Comparison of ENCODE assay signal across 8 mouse cellular contexts in the genomic region with DNA sequence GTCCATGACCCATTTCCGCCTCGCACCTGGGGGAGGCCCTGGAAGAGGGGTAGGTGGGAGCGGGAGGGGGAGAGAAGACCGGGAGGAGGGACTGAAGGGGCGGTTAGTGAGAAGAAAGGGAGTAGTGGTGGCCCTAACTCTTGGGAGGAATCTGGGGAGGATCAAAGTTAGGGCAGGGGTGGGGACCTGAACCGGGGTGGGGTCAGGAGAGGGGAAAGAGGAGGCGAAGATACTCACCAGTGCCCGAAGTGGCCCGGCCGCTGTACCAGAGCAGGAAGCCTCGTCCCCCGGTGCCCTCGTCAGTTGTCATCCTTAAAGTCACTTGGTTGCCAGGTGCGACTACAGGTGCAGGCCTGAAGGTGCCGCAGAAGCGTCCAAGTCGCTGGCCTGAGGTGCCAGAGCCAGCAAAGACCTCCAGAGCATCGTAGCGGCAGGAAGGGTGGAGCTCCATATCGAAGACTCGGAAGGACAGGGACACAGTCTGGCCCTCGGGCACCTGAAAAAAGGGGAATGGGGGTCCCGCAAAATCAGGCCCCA. TPM values are rescaled to one million over a fixed set of nuclear protein-coding genes. Genes with fewer than 3 reads are reported as not detected.
DNase-seq lines count a peak whose midpoint lies in the region; ATAC-seq and TF ChIP-seq lines count a peak whose summit lies in the region.

No protein-coding gene starts in this region.

- no peak for TF ChIP-seq POLR2A in bone marrow, adult 2 months (IDR thresholded peaks at IDR 0.05; ENCODE audit: borderline replicate concordance, control insufficient read depth, low read depth, low read length)

- TF ChIP-seq EP300 in heart, postnatal 0 days (IDR thresholded peaks at IDR 0.05; ENCODE audit: low read depth), result no peak

- TF ChIP-seq CTCF in heart, postnatal 0 days (IDR thresholded peaks at IDR 0.05; ENCODE audit: low read depth), result no peak
- no peak for TF ChIP-seq CTCF in bone marrow, adult 2 months (IDR thresholded peaks at IDR 0.05; ENCODE audit: control insufficient read depth, insufficient read depth, low read length)

- peaks cover 27% of the 10 kb centered on the region for H3K36me3 ChIP-seq in heart, postnatal 0 days (replicated peaks; ENCODE audit: control insufficient read depth, insufficient read depth, low read length)
- H3K36me3 ChIP-seq in hindbrain, embryonic 13.5 days, result no peaks in the 10 kb centered on the region
- H3K36me3 ChIP-seq in midbrain, embryonic 12.5 days, result 0 out of 2 replicates have a peak, but pooled peaks cover 2% of the 10 kb centered on the region

- H3K27ac ChIP-seq in heart, postnatal 0 days (ENCODE audit: low read depth), result no peak overlapping the region
- peak overlapping the region; percentile 11; the same call in 1 of the 2 replicates for H3K27ac ChIP-seq in bone marrow, adult 2 months (ENCODE audit: control insufficient read depth, insufficient read depth, low read depth, low read length, poor library complexity)
- H3K27ac ChIP-seq in hindbrain, embryonic 13.5 days, result no peak overlapping the region
- no peak overlapping the region for H3K27ac ChIP-seq in midbrain, embryonic 12.5 days (replicated peaks)

- H3K4me3 ChIP-seq in heart, postnatal 0 days (ENCODE audit: low read depth, low read length), result no peak overlapping the region
- H3K4me3 ChIP-seq in bone marrow, adult 2 months (replicated peaks; ENCODE audit: control insufficient read depth, low read depth, low read length), result no peak overlapping the region
- peak overlapping the region; percentile 12; the same call in 1 of the 2 replicates for H3K4me3 ChIP-seq in hindbrain, embryonic 13.5 days
- H3K4me3 ChIP-seq in midbrain, embryonic 12.5 days, result peak overlapping the region; percentile 17

- H3K9me3 ChIP-seq in heart, postnatal 0 days (replicated peaks; ENCODE audit: control insufficient read depth, low read length), result no peaks in the 10 kb centered on the region
- H3K9me3 ChIP-seq in hindbrain, embryonic 13.5 days, result no peaks in the 10 kb centered on the region
- no peaks in the 10 kb centered on the region for H3K9me3 ChIP-seq in midbrain, embryonic 12.5 days

- DNase-seq in heart, postnatal 0 days (ENCODE audit: low spot score), result no peak
- no peak for DNase-seq in heart, postnatal 25 days (ENCODE audit: low spot score)
- no peak for DNase-seq in adrenal gland, postnatal 36 days
- DNase-seq in T-cell, adult 2 months (ENCODE audit: low spot score), result no peak
- DNase-seq in adipocyte (ENCODE audit: low spot score), result no peak

- 37% methylated on average over 22 of the region's 23 CpGs for WGBS in heart, postnatal 0 days
- WGBS in bone marrow, adult 2 months, result 80% methylated on average over 23 of the region's 23 CpGs
- WGBS in hindbrain, embryonic 13.5 days, result 17% methylated on average over 23 of the region's 23 CpGs
- WGBS in midbrain, embryonic 12.5 days, result 18% methylated on average over 23 of the region's 23 CpGs

- no peak for ATAC-seq in heart, postnatal 0 days (ENCODE audit: insufficient read depth, low read depth)
- no peak for ATAC-seq in hindbrain, embryonic 13.5 days (ENCODE audit: low FRiP score)
- no peak for ATAC-seq in midbrain, embryonic 12.5 days (ENCODE audit: low FRiP score, low read depth)

- no peaks in the 10 kb centered on the region for H3K27me3 ChIP-seq in heart, postnatal 0 days (ENCODE audit: control insufficient read depth, insufficient read depth, low read length)
- H3K27me3 ChIP-seq in hindbrain, embryonic 13.5 days, result peaks cover 28% of the 10 kb centered on the region
- peaks cover 29% of the 10 kb centered on the region for H3K27me3 ChIP-seq in midbrain, embryonic 12.5 days

- H3K9ac ChIP-seq in heart, postnatal 0 days (replicated peaks; ENCODE audit: low read depth, low read length), result peak overlapping the region; percentile 4; the same call in 1 of the 2 replicates
- peak overlapping the region; percentile 55; the same call in 1 of the 2 replicates for H3K9ac ChIP-seq in hindbrain, embryonic 13.5 days
- peak overlapping the region; percentile 28; the same call in 1 of the 2 replicates for H3K9ac ChIP-seq in midbrain, embryonic 12.5 days (replicated peaks)

- peaks cover 31% of the 10 kb centered on the region for H3K4me1 ChIP-seq in heart, postnatal 0 days (ENCODE audit: control insufficient read depth, insufficient read depth)
- peaks cover 2% of the 10 kb centered on the region; the same call in 1 of the 2 replicates for H3K4me1 ChIP-seq in bone marrow, adult 2 months (ENCODE audit: control insufficient read depth, insufficient read depth, low read length)
- peaks cover 40% of the 10 kb centered on the region for H3K4me1 ChIP-seq in hindbrain, embryonic 13.5 days (replicated peaks)
- peaks cover 38% of the 10 kb centered on the region for H3K4me1 ChIP-seq in midbrain, embryonic 12.5 days

- intact Hi-C loops in heart, postnatal 25 days (cut with DNase I), result no loop called here

- H3K4me2 ChIP-seq in heart, postnatal 0 days (ENCODE audit: low read depth, low read length), result 0 out of 2 replicates have a peak overlapping the region, but pooled peaks have one; percentile 7
- H3K4me2 ChIP-seq in hindbrain, embryonic 13.5 days, result peak overlapping the region; percentile 40
- H3K4me2 ChIP-seq in midbrain, embryonic 12.5 days (replicated peaks), result peak overlapping the region; percentile 39

RNA-seq across cellular contexts. Expression of a gene that starts 4.9 kb away (rescaled TPM):
- 172 and 201 TPM in 2 replicates for total RNA-seq in heart, postnatal 0 days (2014; rRNA removed; ENCODE audit: low replicate concordance)
- polyA plus RNA-seq in heart, postnatal 0 days (2015; fragmentation: Nextera tagmentation; extraction: Ambion mirVana), result 116 and 122 TPM in 2 replicates
- total RNA-seq in heart, postnatal 25 days (2021), result 10 to 100 TPM; 66.9 to 71.3 TPM
- polyA plus RNA-seq in bone marrow, adult 2 months (2011; ENCODE audit: insufficient read depth, insufficient read length, low replicate concordance, missing spikeins), result 17.2 and 23.4 TPM in 2 replicates
- polyA plus RNA-seq in hindbrain, embryonic 13.5 days (2015; fragmentation: Nextera tagmentation; extraction: Ambion mirVana), result 22.8 and 26.4 TPM in 2 replicates
- 49.0 and 68.9 TPM in 2 replicates for polyA plus RNA-seq in midbrain, embryonic 12.5 days (2016; fragmentation: Nextera tagmentation; extraction: Ambion mirVana)
- total RNA-seq in adrenal gland, postnatal 36 days (2021), result 100 to 1,000 TPM; 874 to 904 TPM

RNA-seq across cellular contexts. Expression of a gene that starts 7.9 kb away (rescaled TPM):
- 9.3 TPM in 1 of 2 replicates, not detected in the other for total RNA-seq in heart, postnatal 0 days (2014; rRNA removed; ENCODE audit: low replicate concordance)
- 18.3 and 19.7 TPM in 2 replicates for polyA plus RNA-seq in heart, postnatal 0 days (2015; fragmentation: Nextera tagmentation; extraction: Ambion mirVana)
- total RNA-seq in heart, postnatal 25 days (2021), result 10 to 100 TPM; 16.2 to 17.5 TPM
- polyA plus RNA-seq in bone marrow, adult 2 months (2011; ENCODE audit: insufficient read depth, insufficient read length, low replicate concordance, missing spikeins), result 25.4 and 29.1 TPM in 2 replicates
- 49.1 and 49.6 TPM in 2 replicates for polyA plus RNA-seq in hindbrain, embryonic 13.5 days (2015; fragmentation: Nextera tagmentation; extraction: Ambion mirVana)
- 31.9 and 33.5 TPM in 2 replicates for polyA plus RNA-seq in midbrain, embryonic 12.5 days (2016; fragmentation: Nextera tagmentation; extraction: Ambion mirVana)
- 10 to 100 TPM; 45.6 to 47.8 TPM for total RNA-seq in adrenal gland, postnatal 36 days (2021)

RNA-seq across cellular contexts. Expression of a gene that starts 20.1 kb away (rescaled TPM):
- 0.65 TPM in 1 of 2 replicates, not detected in the other for total RNA-seq in heart, postnatal 0 days (2014; rRNA removed; ENCODE audit: low replicate concordance)
- polyA plus RNA-seq in heart, postnatal 0 days (2015; fragmentation: Nextera tagmentation; extraction: Ambion mirVana), result 0.11 and 0.16 TPM in 2 replicates
- total RNA-seq in heart, postnatal 25 days (2021), result under 1 TPM; 0.11 to 0.36 TPM
- polyA plus RNA-seq in bone marrow, adult 2 months (2011; ENCODE audit: insufficient read depth, insufficient read length, low replicate concordance, missing spikeins), result 0.41 TPM in 1 of 2 replicates, not detected in the other
- 0.17 and 0.21 TPM in 2 replicates for polyA plus RNA-seq in hindbrain, embryonic 13.5 days (2015; fragmentation: Nextera tagmentation; extraction: Ambion mirVana)
- polyA plus RNA-seq in midbrain, embryonic 12.5 days (2016; fragmentation: Nextera tagmentation; extraction: Ambion mirVana), result 0.23 and 0.24 TPM in 2 replicates
- 1 to 10 TPM in 1 of 2 experiments, under 1 TPM in 1; 0.93 to 1.7 TPM for total RNA-seq in adrenal gland, postnatal 36 days (2021)

RNA-seq across cellular contexts. Expression of a gene that starts 20.2 kb away (rescaled TPM):
- 12.7 and 19.7 TPM in 2 replicates for total RNA-seq in heart, postnatal 0 days (2014; rRNA removed; ENCODE audit: low replicate concordance)
- polyA plus RNA-seq in heart, postnatal 0 days (2015; fragmentation: Nextera tagmentation; extraction: Ambion mirVana), result 15.9 and 17.8 TPM in 2 replicates
- 10 to 100 TPM; 17.6 to 18.2 TPM for total RNA-seq in heart, postnatal 25 days (2021)
- polyA plus RNA-seq in bone marrow, adult 2 months (2011; ENCODE audit: insufficient read depth, insufficient read length, low replicate concordance, missing spikeins), result 36.1 and 108 TPM in 2 replicates
- 19.9 and 23.4 TPM in 2 replicates for polyA plus RNA-seq in hindbrain, embryonic 13.5 days (2015; fragmentation: Nextera tagmentation; extraction: Ambion mirVana)
- polyA plus RNA-seq in midbrain, embryonic 12.5 days (2016; fragmentation: Nextera tagmentation; extraction: Ambion mirVana), result 31.3 and 33.5 TPM in 2 replicates
- total RNA-seq in adrenal gland, postnatal 36 days (2021), result 10 to 100 TPM; 23.5 to 36.1 TPM

RNA-seq across cellular contexts. Expression of a gene that starts 20.3 kb away (rescaled TPM):
- 1.6 and 5.3 TPM in 2 replicates for total RNA-seq in heart, postnatal 0 days (2014; rRNA removed; ENCODE audit: low replicate concordance)
- polyA plus RNA-seq in heart, postnatal 0 days (2015; fragmentation: Nextera tagmentation; extraction: Ambion mirVana), result 1.8 and 2.5 TPM in 2 replicates
- total RNA-seq in heart, postnatal 25 days (2021), result 1 to 10 TPM; 3.2 to 4.5 TPM
- 24.9 and 41.6 TPM in 2 replicates for polyA plus RNA-seq in bone marrow, adult 2 months (2011; ENCODE audit: insufficient read depth, insufficient read length, low replicate concordance, missing spikeins)
- polyA plus RNA-seq in hindbrain, embryonic 13.5 days (2015; fragmentation: Nextera tagmentation; extraction: Ambion mirVana), result 7.9 and 8.9 TPM in 2 replicates
- 10.7 and 12.9 TPM in 2 replicates for polyA plus RNA-seq in midbrain, embryonic 12.5 days (2016; fragmentation: Nextera tagmentation; extraction: Ambion mirVana)
- 1 to 10 TPM; 7.9 to 9.6 TPM for total RNA-seq in adrenal gland, postnatal 36 days (2021)

Comparison
In these comparisons a context has a peak if more than half of its experiments do, and no peak if none do; other contexts are left out.
1. H3K4me3 ChIP-seq: peak in hindbrain, embryonic 13.5 days (single experiment) and midbrain, embryonic 12.5 days (single experiment); none in heart, postnatal 0 days (single experiment) and bone marrow, adult 2 months (single experiment).
2. H3K9ac ChIP-seq: peak in every context shown above with its lines; median percentile 55 in hindbrain, embryonic 13.5 days; 28 in midbrain, embryonic 12.5 days; 4 in heart, postnatal 0 days.
3. Peak in every context shown above with its lines, with median percentiles within 50 percentile points of each other: H3K4me2 ChIP-seq.